12 mouse cellular contexts compared by ENCODE assay signal in the genomic region with DNA sequence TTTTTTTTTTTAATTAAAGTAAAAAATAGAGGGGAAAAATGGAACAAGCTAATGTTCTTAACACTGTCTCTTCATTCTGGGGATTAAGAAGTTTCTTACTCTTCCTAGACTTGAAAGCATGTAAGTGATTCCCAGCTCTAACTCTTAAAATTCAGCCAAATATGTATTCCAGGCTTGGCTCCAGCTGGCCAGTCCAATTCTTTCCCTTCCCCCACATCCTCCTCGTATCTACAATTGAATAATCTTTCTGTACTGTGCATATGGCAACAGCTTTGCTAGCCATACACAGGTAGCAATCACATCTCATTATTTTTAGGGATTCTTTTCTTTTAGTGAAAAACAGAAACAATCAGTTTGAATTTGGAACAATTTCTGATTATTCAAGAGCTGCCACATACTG.
A peak's percentile ranks its signal among the peaks of the same experiment; 100 is the strongest.
DNase-seq lines count a peak whose midpoint lies in the region; ATAC-seq lines count a peak whose summit lies in the region.
"Had no signal": no experiment of that assay in that cellular context is flagged by ENCODE, and none has a peak within 500 bp of the region (broad histone marks: within the 10 kb centered on the region; RNA-seq: fewer than 3 reads in every experiment).

No protein-coding gene starts in this region.

- no peak overlapping the region for H3K27ac ChIP-seq in lung, embryonic 16.5 days (ENCODE audit: low read length)
- H3K27ac ChIP-seq: intestine, embryonic 15.5 days; liver, embryonic 14.5 days had no signal

- intact Hi-C loops in heart, postnatal 10 days (cut with DNase I) = no loop called here

- peak; percentile 7 to 9 for DNase-seq in cerebellum, adult 18-20 months
- no peak for DNase-seq in cerebellum, adult 11 months
- DNase-seq in heart, postnatal 10 days = peak; percentile 15 to 16
- no peak for DNase-seq in heart, postnatal 4 days
- no peak for DNase-seq in lung, adult 18-20 months
- peak; percentile 18 to 27 for DNase-seq in cerebellum, postnatal 25 days
- DNase-seq in layer of hippocampus, postnatal 36 days = no peak
- DNase-seq: thymus, postnatal 4 days had no signal

- no peaks in the 10 kb centered on the region for H3K27me3 ChIP-seq in lung, embryonic 16.5 days (ENCODE audit: control insufficient read depth, insufficient read depth, low read depth, low read length)
- H3K27me3 ChIP-seq: intestine, embryonic 15.5 days had no signal

- H3K9me3 ChIP-seq in lung, embryonic 16.5 days (ENCODE audit: control insufficient read depth, low read length) = no peaks in the 10 kb centered on the region
- H3K9me3 ChIP-seq: G1E; intestine, embryonic 15.5 days had no signal

- H3K9ac ChIP-seq in lung, embryonic 16.5 days (ENCODE audit: low read length) = no peak overlapping the region
- H3K9ac ChIP-seq: intestine, embryonic 15.5 days; liver, embryonic 14.5 days had no signal

- H3K4me2 ChIP-seq in lung, embryonic 16.5 days (ENCODE audit: low read depth, low read length) = no peak overlapping the region
- H3K4me2 ChIP-seq: intestine, embryonic 15.5 days had no signal

- H3K36me3 ChIP-seq in lung, embryonic 16.5 days (ENCODE audit: control insufficient read depth, insufficient read depth, low read length) = peaks cover 13% of the 10 kb centered on the region; the same call in 1 of the 2 replicates
- H3K36me3 ChIP-seq: G1E; intestine, embryonic 15.5 days had no signal

- WGBS in lung, embryonic 16.5 days = 36% methylated on average over 1 of the region's 1 CpGs

- H3K4me3 ChIP-seq in lung, embryonic 16.5 days (ENCODE audit: low read length) = no peak overlapping the region
- H3K4me3 ChIP-seq: intestine, embryonic 15.5 days had no signal

- peaks cover 2% of the 10 kb centered on the region; the same call in 1 of the 2 replicates for H3K4me1 ChIP-seq in lung, embryonic 16.5 days (replicated peaks; ENCODE audit: control insufficient read depth, insufficient read depth, low read length)
- H3K4me1 ChIP-seq: intestine, embryonic 15.5 days had no signal

- peak; percentile 77 for ATAC-seq in lung, embryonic 16.5 days (ENCODE audit: low read depth)
- ATAC-seq: intestine, embryonic 15.5 days had no signal

Comparison
In these comparisons a context has a peak if more than half of its experiments do, and no peak if none do; other contexts are left out.
1. DNase-seq: peak in cerebellum, adult 18-20 months (2 of 2), heart, postnatal 10 days (2 of 2) and cerebellum, postnatal 25 days (2 of 2); none in cerebellum, adult 11 months (single experiment), heart, postnatal 4 days (single experiment), lung, adult 18-20 months (0 of 2) and layer of hippocampus, postnatal 36 days (0 of 2).